Mouse (Mus musculus): Measurements from ENCODE around the gene Fmo3. TPM values are rescaled to one million over a fixed set of nuclear protein-coding genes. Genes with fewer than 3 reads are reported as not detected.

Fmo3 gene
- total and polyA plus RNA-seq, 2 experiments from 2014 or later = not detected

- TF ChIP-seq EP300 (IDR thresholded peaks at IDR 0.05; ENCODE audit: low read depth) = no peak
- no peak for TF ChIP-seq CTCF (IDR thresholded peaks at IDR 0.05; ENCODE audit: low read depth)
- no peak overlapping the region for H3K9ac ChIP-seq (replicated peaks; ENCODE audit: low read depth, low read length)
- WGBS = 79% methylated on average over 1 of the region's 1 CpGs
- no peaks in the 10 kb centered on the region for H3K9me3 ChIP-seq (replicated peaks; ENCODE audit: control insufficient read depth, low read length)
- no peaks in the 10 kb centered on the region for H3K36me3 ChIP-seq (replicated peaks; ENCODE audit: control insufficient read depth, insufficient read depth, low read length)
- H3K27me3 ChIP-seq (ENCODE audit: control insufficient read depth, insufficient read depth, low read length) = no peaks in the 10 kb centered on the region
- ATAC-seq (ENCODE audit: insufficient read depth, low read depth) = no peak
- no peak overlapping the region for H3K4me2 ChIP-seq (ENCODE audit: low read depth, low read length)
- H3K4me1 ChIP-seq (ENCODE audit: control insufficient read depth, insufficient read depth) = no peaks in the 10 kb centered on the region
- no peak for DNase-seq (ENCODE audit: low spot score)
- H3K4me3 ChIP-seq (ENCODE audit: low read depth, low read length) = no peak overlapping the region
- no peak overlapping the region for H3K27ac ChIP-seq (ENCODE audit: low read depth)
Measured at GRCm38 (mm10) chr1:162986777-162987176, 2.4 kb upstream of the Fmo3 start.

GRCm38 (mm10) chr1:162986121-162986748, 1.9 kb upstream of the Fmo3 start:
- 78% methylated on average over 2 of the region's 2 CpGs for WGBS
- Histone ChIP-seq H3K9me3 (replicated peaks; ENCODE audit: control insufficient read depth, low read length) (no peaks in the 10 kb centered on the region), H3K4me2 (ENCODE audit: low read depth, low read length) (no peak overlapping the region), H3K9ac (replicated peaks; ENCODE audit: low read depth, low read length) (no peak overlapping the region), H3K27me3 (ENCODE audit: control insufficient read depth, insufficient read depth, low read length) (no peaks in the 10 kb centered on the region), H3K27ac (ENCODE audit: low read depth) (no peak overlapping the region), H3K36me3 (replicated peaks; ENCODE audit: control insufficient read depth, insufficient read depth, low read length) (no peaks in the 10 kb centered on the region), H3K4me1 (ENCODE audit: control insufficient read depth, insufficient read depth) (no peaks in the 10 kb centered on the region), H3K4me3 (ENCODE audit: low read depth, low read length) (no peak overlapping the region)
- TF ChIP-seq CTCF (IDR thresholded peaks at IDR 0.05; ENCODE audit: low read depth) (no peak), EP300 (IDR thresholded peaks at IDR 0.05; ENCODE audit: low read depth) (no peak)
- no peak for DNase-seq (ENCODE audit: low spot score)
- ATAC-seq (ENCODE audit: insufficient read depth, low read depth) = no peak

DNA sequence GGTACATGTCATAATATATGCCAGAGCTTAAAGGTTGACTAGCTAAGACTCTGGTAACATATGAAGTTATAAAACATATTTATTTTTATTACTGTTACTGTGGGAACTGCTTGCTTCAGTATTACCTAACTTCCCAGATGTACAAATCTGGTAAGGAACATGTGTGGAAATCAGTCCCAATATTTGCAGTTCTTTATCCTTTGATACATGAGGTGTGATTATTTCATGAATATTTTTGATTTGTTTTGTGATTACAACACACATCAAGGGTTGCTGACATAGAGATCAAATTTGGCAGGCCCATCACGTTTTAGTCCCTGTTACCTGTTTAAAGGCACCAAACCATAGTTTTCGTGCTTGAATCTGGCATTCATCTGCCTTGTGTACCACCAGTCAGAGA, 20.8 kb downstream of the Fmo3 start:
- no peak for TF ChIP-seq EP300 (IDR thresholded peaks at IDR 0.05; ENCODE audit: low read depth)
- TF ChIP-seq CTCF (IDR thresholded peaks at IDR 0.05; ENCODE audit: low read depth) = no peak
- DNase-seq (ENCODE audit: low spot score) (no peak), ATAC-seq (ENCODE audit: insufficient read depth, low read depth) (no peak)
- H3K36me3 ChIP-seq (replicated peaks; ENCODE audit: control insufficient read depth, insufficient read depth, low read length) = no peaks in the 10 kb centered on the region
- WGBS = 47% methylated on average over 2 of the region's 2 CpGs
- no peaks in the 10 kb centered on the region for H3K4me1 ChIP-seq (ENCODE audit: control insufficient read depth, insufficient read depth)
- no peak overlapping the region for H3K9ac ChIP-seq (replicated peaks; ENCODE audit: low read depth, low read length)
- no peak overlapping the region for H3K4me3 ChIP-seq (ENCODE audit: low read depth, low read length)
- no peak overlapping the region for H3K27ac ChIP-seq (ENCODE audit: low read depth)
- H3K27me3 ChIP-seq (ENCODE audit: control insufficient read depth, insufficient read depth, low read length) = no peaks in the 10 kb centered on the region
- H3K4me2 ChIP-seq (ENCODE audit: low read depth, low read length) = no peak overlapping the region
- no peaks in the 10 kb centered on the region for H3K9me3 ChIP-seq (replicated peaks; ENCODE audit: control insufficient read depth, low read length)

DNA sequence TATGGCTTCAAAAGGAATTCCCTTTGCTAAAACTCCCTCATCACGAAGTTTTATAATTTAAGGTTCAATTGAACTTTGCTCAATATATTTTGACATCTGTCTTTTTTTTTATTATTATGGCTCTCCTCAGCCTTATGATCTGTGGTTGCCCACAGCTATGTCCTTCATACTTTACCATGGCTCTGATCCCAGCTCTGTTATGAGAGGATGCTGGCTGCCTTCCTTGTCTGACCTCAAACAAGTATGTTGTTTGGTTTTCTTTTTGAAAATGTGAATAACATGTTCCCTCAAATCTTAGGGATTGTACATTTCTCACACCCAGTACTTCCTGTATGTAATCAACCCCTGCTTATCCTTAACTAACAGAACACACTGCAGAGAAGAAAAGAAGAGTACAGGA, 26.9 kb downstream of the Fmo3 start:
- ATAC-seq (ENCODE audit: insufficient read depth, low read depth) = no peak
- no peak for TF ChIP-seq EP300 (IDR thresholded peaks at IDR 0.05; ENCODE audit: low read depth)
- TF ChIP-seq CTCF (IDR thresholded peaks at IDR 0.05; ENCODE audit: low read depth) = no peak
- H3K9ac ChIP-seq (replicated peaks; ENCODE audit: low read depth, low read length) = no peak overlapping the region

DNA sequence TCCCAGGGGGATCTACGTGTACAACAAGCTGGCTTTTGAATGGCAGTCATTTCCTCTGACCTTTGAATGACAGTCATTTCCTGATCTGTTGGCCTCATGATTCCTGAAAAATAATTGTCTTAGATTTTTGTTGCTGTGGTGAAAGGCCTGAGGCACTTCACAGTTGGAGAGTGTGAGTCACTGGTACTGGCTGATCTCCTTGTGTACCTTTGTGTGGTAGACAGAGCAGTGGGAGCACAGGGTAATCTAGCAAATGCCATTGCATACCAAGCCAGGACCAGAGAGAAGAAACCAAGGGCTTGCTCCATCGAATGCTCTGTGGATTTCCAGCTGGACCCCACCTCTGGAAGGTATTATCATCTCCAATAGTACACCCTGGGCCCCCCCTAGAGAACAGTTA, 31.2 kb downstream of the Fmo3 start:
- no peak overlapping the region for H3K4me2 ChIP-seq (ENCODE audit: low read depth, low read length)
- DNase-seq (ENCODE audit: low spot score) (no peak), ATAC-seq (ENCODE audit: insufficient read depth, low read depth) (no peak; the same call in 1 of the 2 replicates)
- H3K9ac ChIP-seq (replicated peaks; ENCODE audit: low read depth, low read length) = no peak overlapping the region
- no peak overlapping the region for H3K4me3 ChIP-seq (ENCODE audit: low read depth, low read length)
- H3K27me3 ChIP-seq (ENCODE audit: control insufficient read depth, insufficient read depth, low read length) = no peaks in the 10 kb centered on the region
- no peaks in the 10 kb centered on the region for H3K36me3 ChIP-seq (replicated peaks; ENCODE audit: control insufficient read depth, insufficient read depth, low read length)
- H3K9me3 ChIP-seq (replicated peaks; ENCODE audit: control insufficient read depth, low read length) = no peaks in the 10 kb centered on the region
- H3K27ac ChIP-seq (ENCODE audit: low read depth) = peak overlapping the region; percentile 2; the same call in 1 of the 2 replicates
- H3K4me1 ChIP-seq (ENCODE audit: control insufficient read depth, insufficient read depth) = no peaks in the 10 kb centered on the region
- 33% methylated on average over 2 of the region's 2 CpGs for WGBS
- TF ChIP-seq EP300 (IDR thresholded peaks at IDR 0.05; ENCODE audit: low read depth) (no peak), CTCF (IDR thresholded peaks at IDR 0.05; ENCODE audit: low read depth) (no peak)

More for the DNA sequence above, 26.9 kb downstream of the Fmo3 start:
- Histone ChIP-seq H3K9me3 (replicated peaks; ENCODE audit: control insufficient read depth, low read length) (no peaks in the 10 kb centered on the region), H3K27me3 (ENCODE audit: control insufficient read depth, insufficient read depth, low read length) (no peaks in the 10 kb centered on the region), H3K36me3 (replicated peaks; ENCODE audit: control insufficient read depth, insufficient read depth, low read length) (no peaks in the 10 kb centered on the region), H3K4me2 (ENCODE audit: low read depth, low read length) (no peak overlapping the region), H3K27ac (ENCODE audit: low read depth) (no peak overlapping the region), H3K4me3 (ENCODE audit: low read depth, low read length) (no peak overlapping the region), H3K4me1 (ENCODE audit: control insufficient read depth, insufficient read depth) (no peaks in the 10 kb centered on the region)
- 78% methylated on average over 1 of the region's 1 CpGs for WGBS
- DNase-seq (ENCODE audit: low spot score) = no peak

GRCm38 (mm10) chr1:162949763-162950162, 34.6 kb downstream of the Fmo3 start:
- Histone ChIP-seq H3K9me3 (replicated peaks; ENCODE audit: control insufficient read depth, low read length) (no peaks in the 10 kb centered on the region), H3K27ac (ENCODE audit: low read depth) (no peak overlapping the region), H3K4me1 (ENCODE audit: control insufficient read depth, insufficient read depth) (no peaks in the 10 kb centered on the region), H3K36me3 (replicated peaks; ENCODE audit: control insufficient read depth, insufficient read depth, low read length) (no peaks in the 10 kb centered on the region), H3K4me2 (ENCODE audit: low read depth, low read length) (no peak overlapping the region), H3K4me3 (ENCODE audit: low read depth, low read length) (no peak overlapping the region), H3K27me3 (ENCODE audit: control insufficient read depth, insufficient read depth, low read length) (no peaks in the 10 kb centered on the region), H3K9ac (replicated peaks; ENCODE audit: low read depth, low read length) (no peak overlapping the region)
- ATAC-seq (ENCODE audit: insufficient read depth, low read depth) (no peak), DNase-seq (ENCODE audit: low spot score) (no peak)
- WGBS = 86% methylated on average over 1 of the region's 1 CpGs
- TF ChIP-seq CTCF (IDR thresholded peaks at IDR 0.05; ENCODE audit: low read depth) = no peak
- TF ChIP-seq EP300 (IDR thresholded peaks at IDR 0.05; ENCODE audit: low read depth) = no peak

All from heart, postnatal 0 days (tissue).